Mouse (Mus musculus) gastrocnemius, postnatal 36 days (tissue): ENCODE results near the gene Tmem185a. TPM values are rescaled to one million over a fixed set of nuclear protein-coding genes. Genes with fewer than 3 reads are reported as not detected.
"Not testable (repeated sequence)": the region's sequence is repeated elsewhere in the genome, so short reads cannot be mapped to it uniquely, and the experiment has no call there.

Source experiments
- DNase-seq, 2 experiments: peaks; one replicate each; pipeline ENCODE4 v3.0.0; 2022
- intact Hi-C: fragments of 180-260 bp; cut with DNase I; formaldehyde crosslinking; loops from one replicate; pipeline ENCODE4 v1.15.1; 2025
- long read RNA-seq, 2 experiments: library from polyadenylated mRNA; stranded (forward); transcript quantifications; one replicate each; pipeline ENCODE4 v2.0.0; 2021
- total RNA-seq, 2 experiments: library from RNA; stranded (reverse); gene quantifications; 2 replicates each; pipeline ENCODE4 v1.2.3; 2021

Gene Tmem185a
- total RNA-seq = 10 to 100 TPM; 33.3 to 38.1 TPM
- long read RNA-seq, experiment 1, transcript Tmem185a-202 (7 exons, 1,307 nt) = major isoform, 8 of 21 reads
- long read RNA-seq, experiment 1, partial matches to known transcripts = 6 of 21 reads
- long read RNA-seq, experiment 1, other reads (novel, unspliced or antisense) = 5 of 21 reads
- long read RNA-seq, experiment 2, transcript Tmem185a-202 (7 exons, 1,307 nt) = major isoform, 23 of 44 reads
- long read RNA-seq, experiment 2, partial matches to known transcripts = 0 of 44 reads
- long read RNA-seq, experiment 2, other reads (novel, unspliced or antisense) = 21 of 44 reads

- peak; percentile 57 to 71 for DNase-seq
Observed at GRCm38 (mm10) chrX:70476792-70477776, at the start of gene Tmem185a. TSS of gene Tmem185a (minus strand) at chrX:70477180.

GRCm38 (mm10) chrX:70514413-70514812, 37.4 kb upstream of the Tmem185a start:
- intact Hi-C loops, DNase-seq: not testable (repeated sequence)

More at GRCm38 (mm10) chrX:70476792-70477776, at the start of gene Tmem185a:
- intact Hi-C loops = no loop called here

GRCm38 (mm10) chrX:70487328-70487727, 10.3 kb upstream of the Tmem185a start:
- intact Hi-C loops, DNase-seq: not testable (repeated sequence)

GRCm38 (mm10) chrX:70482154-70482553, 5.2 kb upstream of the Tmem185a start:
- intact Hi-C loops = no loop called here
- no peak for DNase-seq

GRCm38 (mm10) chrX:70478701-70479100, 1.7 kb upstream of the Tmem185a start:
- no peak for DNase-seq
- intact Hi-C loops = no loop called here

- intact Hi-C loops = no loop called here
- no peak for DNase-seq
Observed at GRCm38 (mm10) chrX:70475215-70475765, 1.7 kb downstream of the Tmem185a start.

- intact Hi-C loops = no loop called here
- no peak for DNase-seq
Observed at GRCm38 (mm10) chrX:70466897-70467296, 10.1 kb downstream of the Tmem185a start.

GRCm38 (mm10) chrX:70465489-70465888, 11.5 kb downstream of the Tmem185a start:
- intact Hi-C loops = no loop called here
- no peak for DNase-seq

GRCm38 (mm10) chrX:70463621-70464020, 13.4 kb downstream of the Tmem185a start:
- no peak for DNase-seq
- intact Hi-C loops = no loop called here

- intact Hi-C loops = loop anchor here (10.0 kb wide), 1 partner anchor 68 kb away; the partner anchor contains the start of gene 1110012L19Rik
- DNase-seq = not testable (repeated sequence)
Observed at GRCm38 (mm10) chrX:70452359-70452758, 24.6 kb downstream of the Tmem185a start.

- intact Hi-C loops, DNase-seq: not testable (repeated sequence)
Observed at GRCm38 (mm10) chrX:70425473-70425872, 51.5 kb downstream of the Tmem185a start.

Other genes starting within 250 kb of the Tmem185a start
- 10 to 100 TPM; 12.2 to 13.5 TPM for gene Ids, start 112.1 kb downstream of the Tmem185a start, total RNA-seq
- gene 1110012L19Rik, start 91.3 kb downstream of the Tmem185a start, total RNA-seq = 10 to 100 TPM; 17.3 to 19.6 TPM